Mouse (Mus musculus) liver, embryonic 14.5 days (tissue): ENCODE data around the gene Oard1.

ENCODE experiments used
- CTCF ChIP-seq: IDR thresholded peaks from 2 replicates; pipeline ENCODE4 v1.5.1; 2016; ENCODE audit warnings: antibody characterized with exemption, low read depth, control low read depth
- EP300 ChIP-seq: IDR thresholded peaks from 2 replicates; pipeline ENCODE4 v1.6.1; 2016; ENCODE audit warnings: antibody characterized with exemption, low read depth

- peak; percentile 25 for TF ChIP-seq CTCF
- no peak for TF ChIP-seq EP300
Measured at GRCm38 (mm10) chr17:48442745-48443457, 33.1 kb downstream of the Oard1 start.
